Mouse (Mus musculus): ENCODE measurements around the gene Wnt2b. TPM values are rescaled to one million over a fixed set of nuclear protein-coding genes. Genes with fewer than 3 reads are reported as not detected.

Gene Wnt2b
- 1.3 and 1.8 TPM in 2 replicates for polyA plus RNA-seq (2015; fragmentation: Nextera tagmentation; extraction: Ambion mirVana)

DNA sequence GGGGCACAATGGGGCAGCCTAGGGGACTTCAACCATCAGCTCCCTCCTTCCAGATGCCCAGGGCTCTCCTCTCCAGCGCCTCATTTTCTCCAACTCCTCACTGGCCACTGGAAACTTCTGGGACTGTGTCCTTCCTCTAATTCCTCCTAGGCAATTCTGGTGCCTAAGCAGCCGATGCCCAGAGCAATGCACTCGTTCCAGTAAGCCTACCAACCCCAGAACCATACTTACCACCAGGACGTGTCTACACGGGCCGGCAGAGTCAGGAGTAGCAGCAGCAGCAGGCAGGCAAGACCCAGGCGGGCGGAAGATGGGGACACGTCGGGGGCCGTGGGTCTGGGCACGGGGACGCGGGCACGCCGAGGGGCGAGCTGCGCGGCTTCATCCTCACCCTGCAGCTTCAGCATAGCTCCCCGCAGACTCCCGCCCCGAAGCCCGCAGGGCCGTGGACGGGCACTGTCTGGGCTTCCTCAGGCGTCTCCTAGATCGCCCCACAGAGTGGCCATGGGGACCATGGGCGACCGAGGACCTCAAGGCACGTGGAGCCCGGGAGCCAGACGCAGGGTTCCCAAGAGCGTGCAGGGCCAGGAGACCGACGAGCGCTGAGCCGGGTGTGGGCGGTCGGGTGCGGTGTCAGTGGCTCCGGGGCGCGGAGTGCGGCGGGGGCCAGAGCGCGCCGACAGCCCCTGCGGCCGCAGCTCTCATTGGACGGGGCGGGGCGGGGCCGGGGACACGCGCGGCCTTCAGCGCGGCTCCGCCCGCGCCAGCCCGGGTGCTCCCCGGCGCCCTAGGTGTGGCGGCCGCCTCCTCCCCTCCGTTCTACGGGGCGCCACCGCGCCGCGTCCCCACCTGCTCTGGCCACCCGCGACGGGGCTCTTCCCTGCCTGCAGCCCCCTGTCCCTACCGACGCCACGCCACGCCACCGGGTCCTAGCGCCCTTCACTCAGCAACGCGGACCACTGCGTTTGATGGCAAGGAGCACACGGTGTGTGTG, at the start of gene Wnt2b:
Gene Wnt2b (minus strand): TSS at position 856 of the 994 bp plus-strand sequence.
- Histone ChIP-seq H3K4me2 (peak within 1 kb of the TSS; percentile 83), H3K4me1 (peaks cover 59% of the 10 kb centered on the region), H3K36me3 (no peaks in the 10 kb centered on the region), H3K27ac (0 out of 2 replicates have a peak within 1 kb of the TSS, but pooled peaks have one; percentile 33), H3K9ac (peak within 1 kb of the TSS; percentile 68), H3K27me3 (peaks cover 65% of the 10 kb centered on the region), H3K4me3 (peak within 1 kb of the TSS; percentile 57), H3K9me3 (no peaks in the 10 kb centered on the region)
- ATAC-seq (ENCODE audit: insufficient number of reproducible peaks, insufficient read depth, low FRiP score, low TSS enrichment, low read depth), result peak; percentile 38
- WGBS, result 2% methylated on average over 67 of the region's 87 CpGs

DNA sequence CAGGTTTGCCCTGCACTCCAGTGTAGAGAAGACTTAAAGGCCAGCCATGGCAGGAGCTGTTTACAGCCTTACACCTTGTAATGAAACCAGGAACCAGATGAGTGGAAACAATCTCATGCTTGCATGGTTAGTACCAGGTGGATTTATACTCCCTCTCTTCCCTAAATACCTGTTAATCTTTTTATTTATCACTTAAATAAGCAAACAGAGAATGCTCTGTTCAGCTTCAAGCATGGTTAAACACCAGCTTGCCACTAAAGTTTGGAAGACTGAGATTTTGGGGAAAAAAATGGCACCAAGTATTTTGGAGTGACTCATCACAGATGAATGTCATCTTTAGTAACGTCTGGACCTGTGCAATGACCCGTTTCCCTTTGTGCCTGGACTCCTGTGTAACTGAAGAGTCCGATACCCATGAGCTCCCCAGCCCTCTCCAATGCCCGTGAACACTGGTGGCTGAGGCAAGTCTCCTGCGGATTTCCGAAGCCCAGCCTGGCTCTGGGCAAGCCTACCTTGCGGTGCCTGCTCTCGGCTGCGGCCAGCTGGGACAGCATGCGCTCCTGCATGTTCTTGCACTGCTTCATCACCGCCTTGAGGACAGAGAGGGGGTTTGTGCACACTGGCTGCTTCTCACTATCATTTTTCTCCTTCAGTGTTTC, 49.1 kb upstream of the Wnt2b start:
- no peak overlapping the region for H3K9ac ChIP-seq
- H3K27me3 ChIP-seq, result no peaks in the 10 kb centered on the region
- peaks cover 55% of the 10 kb centered on the region for H3K36me3 ChIP-seq
- no peaks in the 10 kb centered on the region for H3K9me3 ChIP-seq
- H3K4me3 ChIP-seq, result no peak overlapping the region
- H3K27ac ChIP-seq, result no peak overlapping the region
- WGBS, result 92% methylated on average over 11 of the region's 11 CpGs
- no peaks in the 10 kb centered on the region for H3K4me1 ChIP-seq
- H3K4me2 ChIP-seq, result no peak overlapping the region
- ATAC-seq (ENCODE audit: insufficient number of reproducible peaks, insufficient read depth, low FRiP score, low TSS enrichment, low read depth), result no peak

DNA sequence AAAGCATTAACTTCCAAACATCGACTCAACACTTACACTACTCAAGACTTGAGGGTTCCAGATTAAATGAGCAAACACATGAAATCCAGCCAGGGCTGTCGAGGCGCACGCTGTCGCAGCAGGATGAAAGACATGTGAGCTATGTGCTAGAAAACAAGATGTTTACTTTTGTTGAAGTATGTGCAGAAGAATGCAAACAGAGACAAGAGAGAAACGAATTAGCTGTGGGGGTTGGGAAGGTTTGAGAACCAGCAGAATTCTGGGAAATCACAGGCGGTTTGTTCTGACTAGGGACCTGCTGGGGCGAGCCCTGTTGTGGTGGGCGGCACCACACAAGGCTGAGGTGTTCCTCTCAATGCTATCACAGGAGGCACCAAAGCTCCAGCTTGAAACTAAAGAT, 46.3 kb upstream of the Wnt2b start:
- Histone ChIP-seq H3K4me1 (peaks cover 5% of the 10 kb centered on the region; the same call in 1 of the 2 replicates), H3K27me3 (no peaks in the 10 kb centered on the region), H3K9me3 (no peaks in the 10 kb centered on the region), H3K9ac (no peak overlapping the region), H3K4me3 (no peak overlapping the region), H3K36me3 (peaks cover 83% of the 10 kb centered on the region), H3K27ac (no peak overlapping the region), H3K4me2 (no peak overlapping the region)
- WGBS, result 80% methylated on average over 9 of the region's 9 CpGs
- no peak for ATAC-seq (ENCODE audit: insufficient number of reproducible peaks, insufficient read depth, low FRiP score, low TSS enrichment, low read depth)

DNA sequence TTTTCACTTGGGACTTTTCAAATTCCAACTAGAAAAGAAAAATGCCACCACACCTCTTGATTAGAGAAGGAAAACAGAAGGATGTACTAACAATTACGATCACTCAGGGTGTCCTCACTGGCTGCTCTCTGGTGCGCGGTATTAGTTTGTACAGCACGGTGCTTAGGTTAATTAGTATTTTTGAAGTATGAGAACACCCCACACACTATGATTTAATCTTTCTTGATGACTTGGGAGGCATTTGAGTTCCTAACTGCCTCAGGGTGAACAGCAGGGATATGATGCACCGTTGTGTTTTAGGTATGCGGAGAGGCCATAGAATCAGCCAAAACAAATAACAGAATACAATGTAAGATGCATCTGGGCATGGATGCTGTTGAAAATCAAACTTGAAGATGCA, 44.4 kb upstream of the Wnt2b start:
- Histone ChIP-seq H3K27me3 (no peaks in the 10 kb centered on the region), H3K9me3 (no peaks in the 10 kb centered on the region), H3K4me3 (no peak overlapping the region), H3K27ac (no peak overlapping the region), H3K4me1 (peaks cover 5% of the 10 kb centered on the region; the same call in 1 of the 2 replicates), H3K36me3 (peaks cover 88% of the 10 kb centered on the region), H3K9ac (no peak overlapping the region), H3K4me2 (no peak overlapping the region)
- no peak for ATAC-seq (ENCODE audit: insufficient number of reproducible peaks, insufficient read depth, low FRiP score, low TSS enrichment, low read depth)
- WGBS, result 84% methylated on average over 6 of the region's 6 CpGs

DNA sequence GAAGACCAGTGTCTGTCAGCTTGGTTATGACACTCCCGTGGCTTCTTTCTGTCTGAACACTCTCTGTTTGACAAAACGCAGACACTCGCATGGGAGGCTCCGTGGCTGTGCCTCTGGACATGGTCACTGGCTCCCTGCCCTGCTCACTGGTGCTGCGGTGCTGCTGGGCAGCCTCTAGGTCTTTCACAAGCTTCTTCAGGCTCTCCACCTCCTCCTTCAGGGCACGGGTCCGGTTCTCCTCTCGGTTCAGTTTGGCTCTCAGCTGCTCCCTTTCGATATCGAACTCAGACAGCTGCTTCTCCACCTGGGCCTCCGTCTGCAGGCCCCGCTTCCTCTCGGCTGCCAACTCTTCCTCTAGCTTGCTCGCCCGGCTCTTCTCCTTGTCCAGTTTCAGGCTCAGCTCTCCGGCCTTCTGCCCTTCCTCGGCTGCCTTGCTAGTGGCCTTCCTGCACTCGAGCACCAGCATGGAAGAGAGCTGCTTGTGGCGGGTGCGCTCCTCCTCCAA, 43.9 kb upstream of the Wnt2b start:
- no peak for ATAC-seq (ENCODE audit: insufficient number of reproducible peaks, insufficient read depth, low FRiP score, low TSS enrichment, low read depth)
- Histone ChIP-seq H3K27ac (no peak overlapping the region), H3K27me3 (no peaks in the 10 kb centered on the region), H3K36me3 (peaks cover 85% of the 10 kb centered on the region), H3K9me3 (no peaks in the 10 kb centered on the region), H3K4me2 (no peak overlapping the region), H3K4me3 (no peak overlapping the region), H3K9ac (no peak overlapping the region), H3K4me1 (peaks cover 5% of the 10 kb centered on the region; the same call in 1 of the 2 replicates)
- 91% methylated on average over 20 of the region's 20 CpGs for WGBS

DNA sequence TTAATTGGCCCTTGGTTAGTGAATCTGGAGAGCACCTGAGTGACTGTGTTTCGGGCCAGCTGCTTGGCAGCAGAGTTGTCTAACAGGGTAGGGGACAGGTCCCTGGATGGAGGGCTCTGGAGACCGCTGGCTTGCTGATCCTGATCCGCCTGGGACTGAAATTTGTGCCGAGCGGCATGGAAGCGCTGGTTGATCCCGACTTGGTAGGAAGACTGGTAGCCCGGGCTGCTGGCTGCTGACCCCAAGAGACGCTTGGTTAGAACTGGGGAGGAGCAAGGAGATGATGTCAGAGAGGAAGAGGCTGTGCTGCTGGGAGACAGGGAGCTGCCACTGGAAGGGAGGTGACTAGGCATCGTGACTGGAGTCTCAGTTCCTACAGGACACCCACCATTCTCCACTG, 43.3 kb upstream of the Wnt2b start:
- Histone ChIP-seq H3K36me3 (peaks cover 79% of the 10 kb centered on the region), H3K27ac (no peak overlapping the region), H3K27me3 (no peaks in the 10 kb centered on the region), H3K9ac (no peak overlapping the region), H3K4me3 (no peak overlapping the region), H3K9me3 (no peaks in the 10 kb centered on the region), H3K4me2 (no peak overlapping the region), H3K4me1 (peaks cover 5% of the 10 kb centered on the region; the same call in 1 of the 2 replicates)
- ATAC-seq (ENCODE audit: insufficient number of reproducible peaks, insufficient read depth, low FRiP score, low TSS enrichment, low read depth), result no peak
- WGBS, result 90% methylated on average over 10 of the region's 10 CpGs

DNA sequence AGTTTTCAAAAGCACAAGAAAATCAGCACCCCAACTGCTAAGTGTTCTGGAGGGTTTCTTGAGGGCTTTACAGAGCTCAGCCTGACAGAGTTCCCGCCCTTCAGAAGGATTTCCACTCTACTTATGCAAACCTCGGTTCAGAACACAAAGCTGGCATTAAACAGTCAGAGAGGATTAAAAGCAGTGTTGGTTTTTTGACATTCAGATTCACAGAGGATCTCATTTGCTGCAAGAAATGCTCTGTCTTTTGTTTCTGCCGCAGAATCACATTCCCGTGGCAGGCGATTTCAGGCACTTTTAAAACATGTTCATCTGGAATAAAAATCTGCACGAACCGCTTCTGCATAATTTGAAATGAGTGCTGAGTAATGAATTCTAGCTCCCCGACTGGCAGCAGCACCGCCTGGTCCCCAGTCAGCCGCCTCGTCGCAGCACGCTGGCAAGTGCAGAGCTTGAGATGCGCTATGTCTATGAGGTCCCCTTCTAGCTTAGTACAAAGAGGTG, 42.3 kb upstream of the Wnt2b start:
- Histone ChIP-seq H3K4me1 (peaks cover 9% of the 10 kb centered on the region), H3K4me2 (no peak overlapping the region), H3K4me3 (no peak overlapping the region), H3K9ac (no peak overlapping the region), H3K27ac (no peak overlapping the region), H3K36me3 (peaks cover 70% of the 10 kb centered on the region), H3K9me3 (no peaks in the 10 kb centered on the region), H3K27me3 (no peaks in the 10 kb centered on the region)
- ATAC-seq (ENCODE audit: insufficient number of reproducible peaks, insufficient read depth, low FRiP score, low TSS enrichment, low read depth), result no peak
- 60% methylated on average over 14 of the region's 14 CpGs for WGBS

DNA sequence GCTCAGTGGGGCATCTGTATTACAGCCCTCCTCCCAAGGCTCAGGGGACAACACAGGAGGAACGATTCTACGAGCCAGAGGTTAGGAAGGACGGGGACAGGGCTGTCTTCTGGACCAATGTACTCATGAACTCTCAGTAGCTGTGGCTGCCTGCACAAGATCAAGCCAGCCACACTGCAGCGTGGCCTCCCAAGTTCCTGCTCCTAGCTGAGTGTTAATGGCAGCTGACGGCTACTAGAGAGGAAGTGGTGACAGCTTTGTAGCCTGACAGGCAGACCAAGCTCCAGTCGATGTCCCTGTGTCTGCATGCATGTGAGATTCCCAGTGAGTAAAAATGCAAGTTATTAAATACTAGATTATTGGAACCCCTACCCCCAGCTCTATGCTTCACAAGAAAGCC, 39.7 kb upstream of the Wnt2b start:
- Histone ChIP-seq H3K27ac (no peak overlapping the region), H3K4me3 (no peak overlapping the region), H3K27me3 (no peaks in the 10 kb centered on the region), H3K4me2 (no peak overlapping the region), H3K36me3 (peaks cover 49% of the 10 kb centered on the region), H3K9ac (no peak overlapping the region), H3K4me1 (peaks cover 25% of the 10 kb centered on the region), H3K9me3 (no peaks in the 10 kb centered on the region)
- WGBS, result 48% methylated on average over 6 of the region's 6 CpGs
- ATAC-seq (ENCODE audit: insufficient number of reproducible peaks, insufficient read depth, low FRiP score, low TSS enrichment, low read depth), result no peak

DNA sequence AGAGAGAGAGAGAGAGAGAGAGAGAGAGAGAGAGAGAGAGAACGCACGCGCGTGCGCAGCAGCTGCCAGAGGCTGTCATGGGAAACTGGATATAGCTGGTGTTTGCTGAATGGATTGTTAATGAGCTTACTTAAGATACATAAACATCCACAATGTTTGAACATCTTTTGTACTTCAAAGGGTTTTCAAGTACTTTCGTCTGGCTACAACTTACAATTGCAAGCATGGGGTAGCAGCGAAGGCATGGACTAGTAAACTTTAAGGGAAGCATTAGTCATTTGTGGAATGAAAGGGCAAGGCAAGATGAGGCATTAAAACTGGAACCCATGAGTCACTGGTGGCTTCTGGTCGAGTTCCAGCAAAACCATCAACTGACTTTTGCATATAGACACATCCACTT, 38.8 kb upstream of the Wnt2b start:
- peaks cover 40% of the 10 kb centered on the region for H3K36me3 ChIP-seq
- H3K4me1 ChIP-seq, result peaks cover 25% of the 10 kb centered on the region
- WGBS, result 65% methylated on average over 8 of the region's 8 CpGs
- no peaks in the 10 kb centered on the region for H3K9me3 ChIP-seq
- ATAC-seq (ENCODE audit: insufficient number of reproducible peaks, insufficient read depth, low FRiP score, low TSS enrichment, low read depth), result no peak
- H3K27ac ChIP-seq, result no peak overlapping the region
- no peak overlapping the region for H3K9ac ChIP-seq
- H3K27me3 ChIP-seq, result no peaks in the 10 kb centered on the region
- H3K4me2 ChIP-seq, result no peak overlapping the region
- H3K4me3 ChIP-seq, result no peak overlapping the region

DNA sequence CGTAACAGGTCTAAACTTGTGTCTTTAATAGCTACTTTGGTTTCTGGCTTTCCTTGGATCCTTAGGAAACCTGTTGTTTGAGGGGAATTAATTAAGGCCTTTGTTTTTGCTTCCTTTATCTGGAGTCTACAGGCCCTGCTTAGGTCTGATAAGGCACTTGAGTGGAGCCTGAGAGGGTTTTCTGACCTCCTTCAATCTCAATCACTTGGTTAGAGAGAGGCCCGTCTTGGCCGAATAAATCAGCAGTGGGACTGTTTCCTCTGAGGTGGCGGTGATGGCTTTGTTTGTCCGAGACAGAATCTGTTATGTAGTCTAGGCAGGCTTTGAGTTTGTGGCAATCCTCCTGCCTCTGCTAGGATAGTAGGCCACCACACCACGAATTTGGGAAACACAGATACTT, 35.8 kb upstream of the Wnt2b start:
- Histone ChIP-seq H3K4me3 (no peak overlapping the region), H3K27me3 (no peaks in the 10 kb centered on the region), H3K36me3 (peaks cover 10% of the 10 kb centered on the region), H3K4me1 (peaks cover 35% of the 10 kb centered on the region), H3K9me3 (no peaks in the 10 kb centered on the region), H3K27ac (peak overlapping the region; percentile 65; the same call in 1 of the 2 replicates), H3K4me2 (no peak overlapping the region), H3K9ac (no peak overlapping the region)
- WGBS, result 54% methylated on average over 6 of the region's 6 CpGs
- no peak for ATAC-seq (ENCODE audit: insufficient number of reproducible peaks, insufficient read depth, low FRiP score, low TSS enrichment, low read depth)

DNA sequence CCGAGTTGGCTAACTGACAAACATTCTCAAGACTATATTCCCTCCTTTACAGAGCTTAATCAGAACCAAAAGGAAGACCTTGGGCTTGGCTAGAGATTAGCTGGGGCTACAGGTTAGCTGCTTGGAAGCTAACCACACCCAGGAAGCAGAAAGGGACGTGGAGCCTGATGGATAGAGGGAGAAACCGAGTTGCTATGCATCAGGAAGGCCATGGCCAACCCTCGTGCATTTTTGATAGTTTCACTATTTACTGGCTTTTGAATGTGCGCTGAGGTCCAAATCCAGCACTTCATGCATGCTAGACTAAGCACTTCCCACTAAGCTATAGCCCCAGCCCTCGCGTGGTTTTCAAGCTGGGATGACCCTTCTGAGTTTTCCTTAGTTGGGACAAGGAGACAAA, 34.0 kb upstream of the Wnt2b start:
- H3K4me2 ChIP-seq, result no peak overlapping the region
- no peak overlapping the region for H3K4me3 ChIP-seq
- no peak overlapping the region for H3K9ac ChIP-seq
- no peaks in the 10 kb centered on the region for H3K27me3 ChIP-seq
- ATAC-seq (ENCODE audit: insufficient number of reproducible peaks, insufficient read depth, low FRiP score, low TSS enrichment, low read depth), result no peak
- H3K27ac ChIP-seq, result no peak overlapping the region
- no peaks in the 10 kb centered on the region for H3K9me3 ChIP-seq
- no peaks in the 10 kb centered on the region for H3K36me3 ChIP-seq
- WGBS, result 84% methylated on average over 7 of the region's 7 CpGs
- H3K4me1 ChIP-seq, result peaks cover 35% of the 10 kb centered on the region

All from embryonic facial prominence, embryonic 13.5 days (tissue).